Mouse (Mus musculus) 416B (cell line): ENCODE measurements around the gene Spred3.
"Not testable (repeated sequence)": the region's sequence is repeated elsewhere in the genome, so short reads cannot be mapped to it uniquely, and the experiment has no call there.

Experiments used
- DNase-seq: peaks from one replicate; pipeline ENCODE4 v3.0.0; 2011; ENCODE audit warnings: low read depth

Gene Spred3

DNA sequence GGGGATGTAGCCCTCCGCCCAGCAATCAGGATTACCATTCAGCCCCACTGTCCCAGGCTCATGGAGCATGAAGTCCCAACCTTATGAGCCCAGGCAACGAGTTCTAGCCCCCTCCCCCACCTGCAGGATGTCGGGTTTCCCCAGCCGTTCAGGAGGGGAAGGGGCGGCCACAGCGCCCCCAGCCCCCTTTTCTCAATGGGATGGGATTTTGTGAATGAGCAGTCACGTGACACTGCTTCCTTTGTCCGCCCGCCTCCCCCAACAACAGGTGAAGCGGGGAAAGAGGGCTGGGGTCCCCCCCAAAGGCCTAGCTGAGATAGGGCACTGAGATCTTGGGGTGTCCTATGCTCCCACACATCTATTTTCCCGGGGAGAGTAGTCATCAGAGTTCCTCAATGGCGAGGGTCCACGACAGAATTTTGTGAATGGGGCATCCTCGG lies 1.4 kb downstream of the Spred3 start:
- no peak for DNase-seq

DNA sequence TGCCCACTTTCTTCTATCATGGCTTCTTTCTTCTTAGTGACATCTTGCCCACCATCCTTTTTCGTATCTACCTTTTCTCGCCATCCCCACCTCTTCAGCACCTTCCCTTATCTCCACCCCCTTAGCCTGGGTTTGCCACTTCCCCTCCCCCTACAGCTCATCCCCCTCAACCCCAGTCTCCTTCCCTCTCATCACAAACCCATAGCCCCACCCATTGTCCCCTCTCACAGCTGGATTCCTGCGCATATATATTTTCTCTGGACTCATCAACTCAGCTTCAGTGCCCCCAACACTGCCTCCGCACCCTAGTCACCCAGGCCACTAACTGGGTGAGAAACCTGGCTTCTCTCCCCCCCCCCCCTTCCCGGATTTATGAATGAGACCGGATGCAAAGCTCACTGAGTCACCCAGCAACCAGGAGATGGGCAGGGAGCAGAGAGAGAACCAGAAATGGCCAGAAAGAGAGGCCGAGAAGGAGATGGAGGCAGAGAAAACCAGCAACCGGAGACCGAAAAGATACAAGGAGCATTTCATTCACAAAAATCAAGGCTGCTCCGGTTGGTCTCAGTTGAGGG lies 2.0 kb downstream of the Spred3 start:
- peak; percentile 43 for DNase-seq

GRCm38 (mm10) chr7:29167656-29168055 lies 2.6 kb downstream of the Spred3 start:
- no peak for DNase-seq

- DNase-seq, result no peak
Measured at GRCm38 (mm10) chr7:29162750-29163525, 7.3 kb downstream of the Spred3 start.

DNA sequence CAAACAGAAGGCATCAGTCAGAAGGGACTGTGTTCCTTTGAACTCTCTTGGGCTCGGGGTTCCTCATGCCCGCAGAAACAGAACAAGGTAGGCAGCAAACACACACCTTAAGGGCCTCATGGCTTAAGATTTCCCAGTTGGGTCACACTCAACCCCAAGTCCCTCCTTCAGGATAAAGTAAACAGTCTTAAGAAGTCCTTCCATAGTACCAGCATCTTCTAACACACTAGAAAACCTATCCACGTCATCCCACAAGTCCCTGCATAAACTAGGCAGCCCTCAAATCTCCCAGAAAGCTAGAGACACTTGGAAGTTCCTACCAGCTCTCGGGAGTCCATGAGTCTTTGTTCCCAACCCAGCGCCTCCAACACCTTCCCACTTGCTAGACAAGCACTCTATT lies 7.9 kb downstream of the Spred3 start:
- no peak for DNase-seq

- DNase-seq, result no peak
Measured at GRCm38 (mm10) chr7:29158264-29158663, 11.9 kb downstream of the Spred3 start.

DNA sequence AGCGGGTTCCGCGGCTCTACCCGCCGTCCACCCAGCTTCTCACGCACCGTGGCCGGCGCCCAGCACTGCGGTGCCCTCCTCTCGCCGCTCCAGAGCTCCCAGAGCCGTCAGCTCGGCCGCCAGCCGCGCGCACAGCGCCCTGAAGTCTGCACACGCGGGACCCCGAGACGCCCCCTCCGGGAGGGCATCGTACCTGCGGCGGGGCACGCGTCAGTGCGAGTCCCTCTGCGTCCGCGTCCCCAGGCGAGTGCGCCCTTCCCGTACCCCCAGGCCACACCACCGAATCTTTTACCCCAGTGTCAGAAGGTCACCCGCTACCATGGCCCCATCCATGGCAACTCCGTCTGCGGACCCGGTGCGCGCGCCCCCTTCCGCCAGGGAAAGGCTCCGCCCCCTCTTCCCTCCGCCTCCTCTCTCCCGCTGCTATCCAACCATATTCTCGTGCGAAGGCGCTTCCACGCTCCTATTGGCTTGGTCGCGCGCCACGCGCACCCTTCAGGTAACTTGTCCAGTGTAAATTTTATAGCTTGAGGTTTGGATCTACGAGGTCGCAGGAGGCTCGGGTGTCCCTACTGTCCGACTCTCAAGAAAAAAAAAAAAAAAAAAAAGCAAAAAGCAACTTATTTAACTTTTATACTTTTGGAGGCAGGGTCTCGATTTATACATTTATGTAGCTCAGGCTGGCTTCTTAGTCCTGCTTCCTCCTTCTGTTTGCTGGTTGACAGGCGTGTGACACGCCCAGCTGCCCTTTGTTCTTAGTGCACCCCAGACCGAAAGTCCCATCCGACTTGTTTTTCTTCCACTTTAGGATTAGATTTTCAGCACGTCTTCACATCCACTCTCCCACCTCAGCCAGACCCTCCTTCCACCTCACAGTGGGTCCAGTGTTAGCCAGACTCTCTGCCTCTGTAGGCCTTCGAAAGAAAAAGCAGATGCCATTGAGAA lies 14.1 kb downstream of the Spred3 start, which contains the start of gene Fam98c:
Fam98c (minus strand) TSS at position 397 of the 945 bp plus-strand sequence.
- peak; percentile 88 for DNase-seq

DNA sequence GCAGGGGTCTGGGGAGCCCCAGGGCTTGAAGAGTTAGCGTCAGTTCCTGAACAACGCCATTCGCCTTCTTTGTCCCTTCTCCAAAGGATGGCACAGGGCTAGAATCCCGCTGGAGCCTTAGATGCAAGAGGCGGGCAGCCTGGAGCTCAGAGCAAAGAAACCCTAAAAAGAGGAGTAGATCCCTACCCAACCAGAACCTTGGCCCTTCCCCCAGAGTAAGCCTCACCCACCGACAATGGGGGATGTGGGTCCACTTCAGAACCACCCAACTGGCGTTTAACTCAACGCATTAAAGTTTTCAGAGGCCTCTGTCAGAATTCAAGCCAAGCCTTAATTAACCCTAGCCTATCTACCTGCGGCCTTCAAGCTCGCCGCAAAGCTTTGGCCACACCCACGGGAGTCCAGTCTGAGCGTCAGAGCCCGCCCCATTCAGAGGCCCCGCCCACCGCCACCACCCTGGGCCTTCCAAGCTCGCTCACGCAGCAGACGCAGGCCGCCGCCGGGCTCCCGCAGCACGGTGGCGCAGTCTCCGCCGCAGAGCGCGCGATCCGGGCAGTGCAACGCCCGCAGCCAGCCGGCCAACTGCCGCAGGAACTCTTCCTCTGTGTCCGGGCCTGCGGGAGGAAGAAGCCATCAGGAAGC lies 14.9 kb downstream of the Spred3 start:
- DNase-seq, result peak; percentile 91

DNA sequence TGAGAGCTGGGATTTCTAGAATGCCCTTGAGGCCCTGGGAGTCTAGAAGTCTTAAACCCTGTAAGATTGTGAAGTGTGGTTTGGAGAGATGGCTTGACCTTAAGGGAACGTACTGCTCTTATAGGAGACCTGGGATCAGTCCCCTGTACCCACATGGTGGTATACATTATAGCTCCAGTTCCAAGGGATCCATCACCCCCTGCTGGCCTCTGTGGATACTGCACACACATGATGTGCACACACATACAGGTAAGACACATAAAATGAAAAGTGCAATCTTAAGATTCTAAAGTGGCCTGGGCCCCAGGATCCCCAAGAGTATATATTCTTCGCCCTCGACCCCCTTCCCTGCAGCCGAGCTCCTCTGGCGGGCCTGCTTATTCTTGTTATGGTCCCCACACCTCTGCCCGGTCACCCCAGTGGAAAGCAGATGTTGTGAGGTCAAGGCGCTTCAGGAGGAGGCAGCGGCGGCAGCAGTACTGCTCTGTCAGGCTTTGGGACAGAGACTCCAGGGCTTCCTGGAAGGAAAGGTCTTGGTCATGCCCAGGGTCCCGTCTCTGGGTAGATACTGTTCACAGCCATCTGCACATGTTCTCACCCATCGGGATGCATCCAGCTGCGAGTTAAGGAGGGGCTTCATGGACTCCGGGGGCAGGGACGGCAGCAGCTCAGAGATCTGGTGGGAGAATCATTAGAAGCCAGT lies 16.0 kb downstream of the Spred3 start:
- DNase-seq, result peak; percentile 31

DNA sequence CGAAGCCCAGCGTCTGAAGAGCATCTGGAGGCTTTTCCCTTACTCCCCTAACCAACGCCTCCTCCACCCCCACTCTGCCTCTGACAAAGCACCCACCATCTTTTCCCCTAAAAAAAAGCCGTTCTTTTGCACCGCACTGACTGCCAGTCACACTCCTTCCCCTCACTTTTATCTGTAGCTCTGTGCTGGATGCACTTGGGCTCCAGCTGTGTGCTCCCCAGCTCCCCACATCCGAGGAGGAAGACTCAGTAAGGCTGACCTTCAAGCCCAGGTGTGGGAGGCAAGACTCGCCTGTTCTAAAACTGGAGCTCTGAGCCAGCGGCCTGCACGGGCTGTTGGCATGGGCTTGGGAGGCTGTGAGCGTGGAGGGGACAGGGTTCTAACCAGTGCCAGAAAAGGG lies 18.7 kb downstream of the Spred3 start:
- DNase-seq, result no peak

DNA sequence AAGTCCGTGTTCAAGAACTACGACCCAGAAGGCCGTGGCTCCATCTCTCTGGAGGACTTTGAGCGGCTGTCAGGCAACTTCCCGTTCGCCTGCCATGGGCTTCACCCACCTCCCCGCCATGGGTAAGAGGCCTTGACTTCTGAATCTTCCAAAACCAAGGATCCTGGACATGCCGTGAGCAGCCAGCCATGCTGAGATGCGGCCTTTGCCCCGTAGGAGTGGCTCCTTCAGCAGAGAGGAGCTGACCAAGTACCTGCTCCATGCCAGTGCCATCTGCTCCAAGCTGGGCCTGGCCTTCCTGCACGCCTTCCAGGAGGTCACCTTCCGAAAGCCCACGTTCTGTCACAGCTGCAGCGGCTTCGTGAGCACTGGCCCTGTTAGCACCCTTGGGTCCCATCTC lies 21.4 kb downstream of the Spred3 start:
- DNase-seq, result no peak

GRCm38 (mm10) chr7:29146625-29147367 lies 23.4 kb downstream of the Spred3 start:
- DNase-seq, result no peak

GRCm38 (mm10) chr7:29144006-29144405 lies 26.2 kb downstream of the Spred3 start:
- DNase-seq, result peak; percentile 83

DNA sequence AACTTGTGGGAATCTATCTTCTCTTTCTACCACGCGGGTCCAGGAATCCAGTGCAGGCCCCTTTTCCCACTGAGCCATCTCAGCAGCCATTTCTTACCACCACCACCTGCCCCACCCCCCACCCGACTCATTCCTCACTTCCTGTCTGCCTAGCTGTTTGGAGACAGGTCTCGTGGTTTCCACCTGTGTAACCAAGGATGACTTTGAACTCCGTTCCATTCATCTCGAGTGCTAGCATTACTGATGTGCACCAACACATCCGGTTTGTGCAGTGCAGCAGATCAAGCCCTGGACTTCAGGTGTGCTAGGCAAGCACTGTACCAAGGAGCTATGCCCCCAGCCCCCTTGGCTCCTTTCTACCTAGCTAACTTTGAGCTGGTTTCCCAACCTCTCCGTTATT lies 28.8 kb downstream of the Spred3 start:
- DNase-seq, result no peak

DNA sequence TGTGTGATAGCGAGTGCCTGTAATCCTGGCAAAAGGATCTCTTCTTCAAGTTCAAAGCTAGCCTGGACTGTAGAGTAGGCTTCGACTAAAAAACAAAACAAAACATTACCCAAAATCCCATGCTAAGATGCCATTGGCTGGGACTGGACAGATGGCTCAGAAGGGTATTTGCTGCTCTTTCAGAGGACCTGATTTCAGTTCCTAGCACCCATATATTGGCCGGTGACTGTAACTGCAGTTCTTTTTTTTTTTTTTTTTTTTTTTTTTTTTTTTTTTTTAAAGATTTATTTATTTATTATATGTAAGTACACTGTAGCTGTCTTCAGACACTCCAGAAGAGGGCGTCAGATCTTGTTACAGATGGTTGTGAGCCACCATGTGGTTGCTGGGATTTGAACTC lies 31.0 kb downstream of the Spred3 start:
- not testable (repeated sequence) for DNase-seq

GRCm38 (mm10) chr7:29137429-29137828 lies 32.8 kb downstream of the Spred3 start:
- no peak for DNase-seq

GRCm38 (mm10) chr7:29134693-29135386 lies 35.4 kb downstream of the Spred3 start, which contains the start of gene Rasgrp4:
Rasgrp4 (plus strand) TSS chr7:29134851.
- peak; percentile 86 for DNase-seq

GRCm38 (mm10) chr7:29134230-29134629 lies 36.0 kb downstream of the Spred3 start:
- no peak for DNase-seq

DNA sequence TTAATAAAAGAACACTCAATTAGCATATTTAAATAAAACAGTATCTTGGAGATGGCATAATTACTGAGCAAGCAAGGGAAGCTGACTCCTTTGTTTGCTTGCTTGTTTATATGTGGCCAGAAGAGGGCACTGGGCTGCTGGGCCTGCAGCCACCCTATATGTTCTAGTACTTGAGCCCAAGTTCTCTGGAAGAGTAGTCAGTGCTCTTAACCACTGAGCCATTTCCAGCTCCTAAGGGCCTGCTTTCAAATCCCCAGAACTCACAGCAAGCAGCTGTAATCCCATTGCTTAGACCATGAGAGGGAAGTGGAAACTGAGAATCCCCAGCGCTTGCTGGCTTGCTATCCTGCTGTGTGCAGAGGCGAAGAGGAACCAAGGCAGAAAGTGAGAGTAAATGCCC lies 41.5 kb downstream of the Spred3 start:
- DNase-seq, result peak; percentile 81
